Mouse (Mus musculus): Measurements from ENCODE around the gene Hspb2. TPM values are rescaled to one million over a fixed set of nuclear protein-coding genes. Genes with fewer than 3 reads are reported as not detected.

Hspb2 gene
- total and polyA plus RNA-seq, 2 experiments from 2014 or later = 0.52 to 0.98 TPM

- peak overlapping the region; percentile 57 for H3K4me3 ChIP-seq (ENCODE audit: low read depth, low read length)
- peak; percentile 32 for ATAC-seq
- H3K9me3 ChIP-seq (ENCODE audit: low read length) = no peaks in the 10 kb centered on the region
- peaks cover 12% of the 10 kb centered on the region for H3K36me3 ChIP-seq (ENCODE audit: insufficient read depth)
- DNase-seq = no peak
- H3K27me3 ChIP-seq (ENCODE audit: insufficient read depth, low read length) = no peaks in the 10 kb centered on the region
- peak overlapping the region; percentile 67 for H3K9ac ChIP-seq
- peak overlapping the region; percentile 85 for H3K4me2 ChIP-seq (ENCODE audit: low read depth)
- 5% methylated on average over 17 of the region's 17 CpGs for WGBS
- H3K27ac ChIP-seq (ENCODE audit: low read depth, low read length) = peak overlapping the region; percentile 90
- H3K4me1 ChIP-seq (ENCODE audit: insufficient read depth) = 0 out of 2 replicates have a peak, but pooled peaks cover 9% of the 10 kb centered on the region
- TF ChIP-seq CTCF (IDR thresholded peaks at IDR 0.05; ENCODE audit: low read depth) = no peak
Measured at GRCm38 (mm10) chr9:50767531-50768106, 15.5 kb upstream of the Hspb2 start.

DNA sequence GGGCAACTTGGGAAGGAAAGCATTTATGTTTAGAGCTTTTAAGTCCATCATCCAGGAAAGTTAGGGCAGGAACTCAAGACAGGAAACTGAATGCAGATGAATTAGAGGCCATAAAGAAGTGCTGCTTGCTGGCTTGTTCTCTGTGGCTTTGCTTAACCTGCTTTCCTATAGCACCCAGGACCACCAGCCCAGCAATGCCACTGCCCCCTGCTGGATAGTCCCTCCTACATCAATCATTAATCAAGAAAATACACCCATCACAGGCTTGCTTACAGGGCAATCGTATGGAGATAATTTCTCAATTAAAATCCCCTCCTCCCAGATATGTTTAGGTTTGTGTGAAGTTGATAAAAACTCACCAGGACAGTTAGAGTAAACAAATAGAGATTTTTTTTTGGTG, 11.2 kb upstream of the Hspb2 start:
- TF ChIP-seq CTCF (IDR thresholded peaks at IDR 0.05; ENCODE audit: low read depth) = peak; percentile 63
- H3K27me3 ChIP-seq (ENCODE audit: insufficient read depth, low read length) = no peaks in the 10 kb centered on the region
- WGBS = 72% methylated on average over 1 of the region's 1 CpGs
- H3K9me3 ChIP-seq (ENCODE audit: low read length) = no peaks in the 10 kb centered on the region
- H3K4me3 ChIP-seq (ENCODE audit: low read depth, low read length) = no peak overlapping the region
- 0 out of 2 replicates have a peak, but pooled peaks cover 9% of the 10 kb centered on the region for H3K4me1 ChIP-seq (ENCODE audit: insufficient read depth)
- peaks cover 3% of the 10 kb centered on the region; the same call in 1 of the 2 replicates for H3K36me3 ChIP-seq (ENCODE audit: insufficient read depth)
- H3K4me2 ChIP-seq (ENCODE audit: low read depth) = no peak overlapping the region
- ATAC-seq = no peak
- no peak overlapping the region for H3K9ac ChIP-seq
- peak; percentile 41 for DNase-seq
- no peak overlapping the region for H3K27ac ChIP-seq (ENCODE audit: low read depth, low read length)

GRCm38 (mm10) chr9:50761520-50762243, 9.5 kb upstream of the Hspb2 start:
- H3K4me2 ChIP-seq (ENCODE audit: low read depth) = no peak overlapping the region
- H3K9ac ChIP-seq = no peak overlapping the region
- 65% methylated on average over 6 of the region's 6 CpGs for WGBS
- no peak overlapping the region for H3K27ac ChIP-seq (ENCODE audit: low read depth, low read length)
- DNase-seq = no peak
- H3K4me3 ChIP-seq (ENCODE audit: low read depth, low read length) = no peak overlapping the region
- TF ChIP-seq CTCF (IDR thresholded peaks at IDR 0.05; ENCODE audit: low read depth) = no peak
- peaks cover 3% of the 10 kb centered on the region; the same call in 1 of the 2 replicates for H3K36me3 ChIP-seq (ENCODE audit: insufficient read depth)
- no peak for ATAC-seq
- no peaks in the 10 kb centered on the region for H3K9me3 ChIP-seq (ENCODE audit: low read length)
- H3K27me3 ChIP-seq (ENCODE audit: insufficient read depth, low read length) = no peaks in the 10 kb centered on the region
- H3K4me1 ChIP-seq (ENCODE audit: insufficient read depth) = 0 out of 2 replicates have a peak, but pooled peaks cover under 1% of the 10 kb centered on the region

- TF ChIP-seq CTCF (IDR thresholded peaks at IDR 0.05; ENCODE audit: low read depth) = no peak
- no peaks in the 10 kb centered on the region for H3K9me3 ChIP-seq (ENCODE audit: low read length)
- peaks cover 8% of the 10 kb centered on the region; the same call in 1 of the 2 replicates for H3K4me1 ChIP-seq (ENCODE audit: insufficient read depth)
- H3K27me3 ChIP-seq (ENCODE audit: insufficient read depth, low read length) = no peaks in the 10 kb centered on the region
- no peak overlapping the region for H3K9ac ChIP-seq
- H3K36me3 ChIP-seq (ENCODE audit: insufficient read depth) = no peaks in the 10 kb centered on the region
- no peak overlapping the region for H3K4me2 ChIP-seq (ENCODE audit: low read depth)
- WGBS = 44% methylated on average over 5 of the region's 5 CpGs
- ATAC-seq (no peak), DNase-seq (no peak)
- no peak overlapping the region for H3K27ac ChIP-seq (ENCODE audit: low read depth, low read length)
- H3K4me3 ChIP-seq (ENCODE audit: low read depth, low read length) = no peak overlapping the region
Measured at GRCm38 (mm10) chr9:50756711-50757110, 4.6 kb upstream of the Hspb2 start.

GRCm38 (mm10) chr9:50753947-50754346, 1.8 kb upstream of the Hspb2 start:
- no peaks in the 10 kb centered on the region for H3K27me3 ChIP-seq (ENCODE audit: insufficient read depth, low read length)
- no peak overlapping the region for H3K27ac ChIP-seq (ENCODE audit: low read depth, low read length)
- peaks cover 8% of the 10 kb centered on the region; the same call in 1 of the 2 replicates for H3K4me1 ChIP-seq (ENCODE audit: insufficient read depth)
- WGBS = 65% methylated on average over 7 of the region's 7 CpGs
- H3K4me3 ChIP-seq (ENCODE audit: low read depth, low read length) = no peak overlapping the region
- no peak overlapping the region for H3K9ac ChIP-seq
- TF ChIP-seq CTCF (IDR thresholded peaks at IDR 0.05; ENCODE audit: low read depth) = no peak
- no peak overlapping the region for H3K4me2 ChIP-seq (ENCODE audit: low read depth)
- DNase-seq = no peak
- H3K36me3 ChIP-seq (ENCODE audit: insufficient read depth) = no peaks in the 10 kb centered on the region
- H3K9me3 ChIP-seq (ENCODE audit: low read length) = no peaks in the 10 kb centered on the region
- no peak for ATAC-seq

- 0 out of 2 replicates have a peak overlapping the region, but pooled peaks have one; percentile 10 for H3K4me2 ChIP-seq (ENCODE audit: low read depth)
- no peak overlapping the region for H3K27ac ChIP-seq (ENCODE audit: low read depth, low read length)
- H3K4me3 ChIP-seq (ENCODE audit: low read depth, low read length) = no peak overlapping the region
- no peaks in the 10 kb centered on the region for H3K27me3 ChIP-seq (ENCODE audit: insufficient read depth, low read length)
- H3K9me3 ChIP-seq (ENCODE audit: low read length) = no peaks in the 10 kb centered on the region
- peaks cover 8% of the 10 kb centered on the region; the same call in 1 of the 2 replicates for H3K4me1 ChIP-seq (ENCODE audit: insufficient read depth)
- ATAC-seq (no peak; the same call in 1 of the 2 replicates), DNase-seq (peak; percentile 52)
- H3K9ac ChIP-seq = no peak overlapping the region; the same call in 1 of the 2 replicates
- H3K36me3 ChIP-seq (ENCODE audit: insufficient read depth) = no peaks in the 10 kb centered on the region
- WGBS = 65% methylated on average over 17 of the region's 17 CpGs
- TF ChIP-seq CTCF (IDR thresholded peaks at IDR 0.05; ENCODE audit: low read depth) = no peak
Measured at GRCm38 (mm10) chr9:50752784-50753615, 846 bp upstream of the Hspb2 start.

Measured in forebrain, postnatal 0 days (tissue).